Mouse (Mus musculus): Measurements from ENCODE around the gene Gtf2ird1. TPM values are rescaled to one million over a fixed set of nuclear protein-coding genes. Genes with fewer than 3 reads are reported as not detected.

The Gtf2ird1 gene
- total and polyA plus RNA-seq, 2 experiments, result 6.5 to 15.3 TPM

DNA sequence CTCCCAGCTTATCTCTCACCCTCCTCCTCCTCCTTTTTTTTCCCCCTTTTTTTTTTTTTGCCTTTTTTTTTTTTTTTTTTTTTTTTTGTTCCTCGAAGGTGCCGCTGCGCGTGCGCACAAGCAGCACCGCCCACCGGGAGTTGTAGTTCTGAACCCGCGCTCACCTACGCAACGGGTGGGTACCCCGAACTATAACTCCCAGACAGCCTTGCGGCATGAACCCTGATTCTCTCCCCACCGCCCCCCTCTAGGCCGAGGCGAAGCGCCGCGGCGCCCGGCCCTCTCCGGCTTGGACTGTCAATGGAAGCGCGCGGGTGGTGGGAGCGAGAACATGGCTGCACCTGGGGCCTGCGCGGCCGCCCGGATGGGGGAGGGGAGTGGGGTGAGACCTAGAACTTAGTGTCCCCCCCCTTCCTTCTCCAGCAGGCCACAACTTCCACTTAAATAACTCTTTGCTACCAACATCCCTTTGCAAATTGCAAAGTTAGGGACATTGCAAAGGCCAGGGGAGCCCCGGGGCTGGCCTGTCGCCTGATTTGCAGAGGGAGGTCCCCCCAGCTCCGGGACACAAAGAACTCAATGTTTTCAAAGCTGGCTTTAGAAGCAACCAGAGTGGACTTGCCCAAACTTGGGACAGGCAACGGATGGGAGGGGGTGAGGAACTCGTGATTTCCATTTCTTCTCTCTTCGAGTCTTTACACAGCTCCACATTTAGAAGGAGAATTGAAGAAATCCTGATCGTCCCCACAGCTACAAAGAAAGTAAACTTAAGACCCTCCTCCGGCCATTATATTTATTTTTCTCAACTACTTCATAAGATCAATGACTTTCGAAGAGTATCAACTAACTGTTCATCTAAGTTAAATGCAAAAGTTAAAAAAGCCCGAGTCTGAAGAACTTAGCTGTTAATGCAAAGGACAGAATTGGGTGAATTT, 141.6 kb downstream of the Gtf2ird1 start, which contains the start of gene Gtf2i:
Gene Gtf2i (minus strand): TSS at position 73 of the 935 bp plus-strand sequence.
- H3K79me2 ChIP-seq (ENCODE audit: control insufficient read depth, insufficient read depth, low read length), result peaks cover 30% of the 10 kb centered on the region; the same call in 1 of the 2 replicates
- peak within 1 kb of the TSS; percentile 93 for H3K9ac ChIP-seq (ENCODE audit: low read depth, low read length)
- TF ChIP-seq CTCF (IDR thresholded peaks at IDR 0.05; ENCODE audit: low read depth, low read length), result no peak
- TF ChIP-seq POLR2A (IDR thresholded peaks at IDR 0.05; ENCODE audit: extremely low read depth, insufficient read depth, low read length), result peak; percentile 77
- peak; percentile 91 for DNase-seq (ENCODE audit: extremely low read depth, low read depth, low spot score)
- under 1% methylated on average over 40 of the region's 40 CpGs for WGBS
- H3K36me3 ChIP-seq (ENCODE audit: control insufficient read depth, insufficient read depth, low read length), result no peaks in the 10 kb centered on the region
- peak within 1 kb of the TSS; percentile 95 for H3K27ac ChIP-seq (replicated peaks; ENCODE audit: insufficient read depth, low read depth, low read length)
- peaks cover 13% of the 10 kb centered on the region for H3K4me1 ChIP-seq (ENCODE audit: control insufficient read depth, insufficient read depth, low read length)
- no peaks in the 10 kb centered on the region for H3K27me3 ChIP-seq (ENCODE audit: control insufficient read depth, insufficient read depth, low read length)
- peak within 1 kb of the TSS; percentile 97 for H3K4me3 ChIP-seq (ENCODE audit: insufficient read depth, low read depth, low read length)

GRCm38 (mm10) chr5:134314068-134314674, 142.3 kb downstream of the Gtf2ird1 start:
- WGBS, result under 1% methylated on average over 48 of the region's 64 CpGs
- Histone ChIP-seq H3K9ac (ENCODE audit: low read depth, low read length) (peak overlapping the region; percentile 93), H3K27ac (replicated peaks; ENCODE audit: insufficient read depth, low read depth, low read length) (peak overlapping the region; percentile 95), H3K4me3 (ENCODE audit: insufficient read depth, low read depth, low read length) (peak overlapping the region; percentile 97), H3K27me3 (ENCODE audit: control insufficient read depth, insufficient read depth, low read length) (no peaks in the 10 kb centered on the region), H3K4me1 (ENCODE audit: control insufficient read depth, insufficient read depth, low read length) (peaks cover 13% of the 10 kb centered on the region), H3K36me3 (ENCODE audit: control insufficient read depth, insufficient read depth, low read length) (no peaks in the 10 kb centered on the region), H3K79me2 (ENCODE audit: control insufficient read depth, insufficient read depth, low read length) (peaks cover 35% of the 10 kb centered on the region; the same call in 1 of the 2 replicates)
- TF ChIP-seq POLR2A (IDR thresholded peaks at IDR 0.05; ENCODE audit: extremely low read depth, insufficient read depth, low read length) (no peak), CTCF (IDR thresholded peaks at IDR 0.05; ENCODE audit: low read depth, low read length) (no peak)
- peak; percentile 20 for DNase-seq (ENCODE audit: extremely low read depth, low read depth, low spot score)

DNA sequence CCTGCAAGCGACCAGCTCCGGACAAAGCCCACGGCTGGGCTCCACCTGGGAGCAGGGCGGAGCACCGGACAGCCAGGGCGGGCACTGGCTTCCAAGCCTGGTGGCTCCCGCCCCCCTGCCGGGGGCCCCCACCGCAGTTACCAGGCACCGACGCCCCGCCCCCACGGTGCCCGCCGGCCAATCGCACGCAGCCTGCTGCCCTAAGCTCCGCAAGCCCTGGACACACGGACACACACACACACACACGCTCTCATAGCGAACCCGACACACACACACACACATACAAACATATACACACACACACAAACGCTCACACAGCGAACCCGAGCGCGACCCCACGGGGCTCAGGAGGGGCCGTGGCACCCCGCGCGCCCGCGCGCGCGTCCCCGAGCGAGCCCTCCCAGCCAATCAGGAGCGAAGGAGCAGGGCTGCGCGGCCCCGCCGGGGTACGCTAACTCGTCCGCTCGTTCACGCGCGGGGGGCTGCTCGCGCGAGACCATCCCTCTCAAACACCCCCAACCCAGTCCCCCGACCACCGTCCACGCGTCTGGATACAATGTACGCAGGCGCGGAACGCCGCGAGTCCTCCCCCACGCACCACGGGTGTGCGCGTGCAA, 143.0 kb downstream of the Gtf2ird1 start:
- Histone ChIP-seq H3K79me2 (ENCODE audit: control insufficient read depth, insufficient read depth, low read length) (peaks cover 35% of the 10 kb centered on the region; the same call in 1 of the 2 replicates), H3K4me1 (ENCODE audit: control insufficient read depth, insufficient read depth, low read length) (peaks cover 13% of the 10 kb centered on the region), H3K4me3 (ENCODE audit: insufficient read depth, low read depth, low read length) (peak overlapping the region; percentile 97), H3K27ac (replicated peaks; ENCODE audit: insufficient read depth, low read depth, low read length) (peak overlapping the region; percentile 95), H3K27me3 (ENCODE audit: control insufficient read depth, insufficient read depth, low read length) (no peaks in the 10 kb centered on the region), H3K9ac (ENCODE audit: low read depth, low read length) (peak overlapping the region; percentile 93), H3K36me3 (ENCODE audit: control insufficient read depth, insufficient read depth, low read length) (no peaks in the 10 kb centered on the region)
- DNase-seq (ENCODE audit: extremely low read depth, low read depth, low spot score), result peak; percentile 88
- under 1% methylated on average over 67 of the region's 68 CpGs for WGBS
- TF ChIP-seq CTCF (IDR thresholded peaks at IDR 0.05; ENCODE audit: low read depth, low read length) (no peak), POLR2A (IDR thresholded peaks at IDR 0.05; ENCODE audit: extremely low read depth, insufficient read depth, low read length) (peak; percentile 67; the same call in 1 of the 2 replicates)

DNA sequence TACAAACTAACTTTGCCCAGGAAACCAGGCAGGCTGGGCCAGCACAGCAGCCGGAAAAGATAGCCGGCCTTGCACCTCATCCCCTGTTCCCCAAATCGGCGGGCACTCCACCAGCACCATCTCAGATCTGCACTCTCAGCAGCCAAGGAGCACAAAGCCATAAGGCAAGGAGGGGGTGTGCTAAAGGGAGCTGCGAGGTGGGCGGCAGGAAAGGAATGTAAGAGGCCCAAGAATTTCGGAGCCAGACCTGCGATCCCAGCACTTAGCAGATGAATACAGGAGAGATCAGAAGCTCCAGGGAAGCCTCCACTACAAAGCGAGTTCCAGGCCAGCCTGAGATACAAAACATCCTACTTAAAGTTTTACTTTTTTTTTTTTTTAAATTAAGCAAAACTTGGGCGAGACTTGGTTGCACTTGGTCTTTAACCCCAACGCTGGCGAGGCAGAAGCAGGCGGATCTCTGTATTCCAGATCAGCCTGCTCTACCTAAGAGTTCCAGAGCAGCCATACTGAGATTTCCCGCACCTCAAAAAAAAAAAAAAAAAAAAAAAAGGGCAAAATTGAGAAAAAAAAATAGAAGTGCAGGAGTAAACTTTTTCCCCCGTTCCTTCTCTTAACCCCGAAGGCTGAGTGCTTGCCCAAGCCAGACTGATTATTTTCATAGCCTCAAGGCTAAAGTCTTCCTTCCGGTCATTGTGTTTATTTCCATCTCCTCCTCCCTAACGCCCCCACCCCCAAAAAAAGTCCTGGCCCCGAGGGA, 143.6 kb downstream of the Gtf2ird1 start:
- WGBS, result 6% methylated on average over 19 of the region's 19 CpGs
- Histone ChIP-seq H3K4me1 (ENCODE audit: control insufficient read depth, insufficient read depth, low read length) (peaks cover 13% of the 10 kb centered on the region), H3K79me2 (ENCODE audit: control insufficient read depth, insufficient read depth, low read length) (peaks cover 38% of the 10 kb centered on the region; the same call in 1 of the 2 replicates), H3K27me3 (ENCODE audit: control insufficient read depth, insufficient read depth, low read length) (no peaks in the 10 kb centered on the region), H3K27ac (replicated peaks; ENCODE audit: insufficient read depth, low read depth, low read length) (peak overlapping the region; percentile 95), H3K9ac (ENCODE audit: low read depth, low read length) (peak overlapping the region; percentile 93), H3K36me3 (ENCODE audit: control insufficient read depth, insufficient read depth, low read length) (no peaks in the 10 kb centered on the region), H3K4me3 (ENCODE audit: insufficient read depth, low read depth, low read length) (peak overlapping the region; percentile 97)
- DNase-seq (ENCODE audit: extremely low read depth, low read depth, low spot score), result peak; percentile 41
- TF ChIP-seq POLR2A (IDR thresholded peaks at IDR 0.05; ENCODE audit: extremely low read depth, insufficient read depth, low read length) (no peak), CTCF (IDR thresholded peaks at IDR 0.05; ENCODE audit: low read depth, low read length) (no peak)

- no peak for TF ChIP-seq POLR2A (IDR thresholded peaks at IDR 0.05; ENCODE audit: extremely low read depth, insufficient read depth, low read length)
- no peak for TF ChIP-seq CTCF (IDR thresholded peaks at IDR 0.05; ENCODE audit: low read depth, low read length)
- peaks cover 44% of the 10 kb centered on the region for H3K79me2 ChIP-seq (ENCODE audit: control insufficient read depth, insufficient read depth, low read length)
- no peaks in the 10 kb centered on the region for H3K27me3 ChIP-seq (ENCODE audit: control insufficient read depth, insufficient read depth, low read length)
- no peaks in the 10 kb centered on the region for H3K36me3 ChIP-seq (ENCODE audit: control insufficient read depth, insufficient read depth, low read length)
- peak; percentile 69 for DNase-seq (ENCODE audit: extremely low read depth, low read depth, low spot score)
- no peak overlapping the region for H3K9ac ChIP-seq (ENCODE audit: low read depth, low read length)
- H3K27ac ChIP-seq (replicated peaks; ENCODE audit: insufficient read depth, low read depth, low read length), result 0 out of 2 replicates have a peak overlapping the region, but pooled peaks have one; percentile 1
- H3K4me3 ChIP-seq (ENCODE audit: insufficient read depth, low read depth, low read length), result no peak overlapping the region
- WGBS, result 23% methylated on average over 6 of the region's 6 CpGs
- peaks cover 13% of the 10 kb centered on the region for H3K4me1 ChIP-seq (ENCODE audit: control insufficient read depth, insufficient read depth, low read length)
Observed at GRCm38 (mm10) chr5:134311894-134312411, 144.6 kb downstream of the Gtf2ird1 start.
